Mouse (Mus musculus) urinary bladder, postnatal 10 days (tissue): ENCODE results near the gene Slc24a3.

Experiments used
- DNase-seq: peaks from one replicate; pipeline ENCODE4 v3.0.0; 2022; ENCODE audit warnings: low spot score

The Slc24a3 gene

GRCm38 (mm10) chr2:145213587-145213986 is 46.0 kb downstream of the Slc24a3 start:
- no peak for DNase-seq

DNA sequence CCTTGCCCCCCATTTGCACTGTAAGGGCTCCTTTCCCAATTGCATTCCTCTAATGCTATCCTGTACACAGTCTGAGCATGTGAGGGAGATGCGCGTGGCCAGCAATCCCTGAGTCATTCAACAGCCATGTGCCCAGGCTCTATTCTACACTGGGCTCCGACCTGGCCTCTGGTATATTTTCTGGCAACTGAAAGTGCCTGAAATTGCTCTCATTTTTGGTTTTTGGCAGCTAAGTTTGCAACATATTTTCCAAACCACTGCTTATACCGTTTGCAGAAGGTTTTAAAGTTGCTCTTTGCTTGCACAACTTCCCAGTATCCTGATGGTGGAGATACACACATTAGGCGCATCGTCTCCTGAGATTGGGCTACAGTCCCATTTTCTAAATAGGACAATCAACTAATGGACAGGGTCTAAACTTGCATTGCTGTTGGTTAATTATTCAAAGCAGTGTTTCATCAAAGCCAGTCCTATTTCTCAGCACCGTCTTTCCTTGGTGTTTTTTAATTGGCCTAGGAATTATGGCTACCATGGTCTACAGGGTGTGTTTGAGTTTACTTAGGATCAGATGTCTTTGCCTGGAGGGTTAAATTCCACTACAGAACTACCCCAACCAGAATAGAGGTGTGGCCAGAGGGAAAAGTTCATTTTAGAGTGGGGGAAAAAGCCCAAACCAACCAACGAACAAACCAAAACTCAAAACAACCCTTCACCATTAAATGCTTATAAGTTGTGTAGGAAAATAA is 46.7 kb downstream of the Slc24a3 start:
- no peak for DNase-seq

- no peak for DNase-seq
Measured at GRCm38 (mm10) chr2:145216580-145216979, 49.0 kb downstream of the Slc24a3 start.

DNA sequence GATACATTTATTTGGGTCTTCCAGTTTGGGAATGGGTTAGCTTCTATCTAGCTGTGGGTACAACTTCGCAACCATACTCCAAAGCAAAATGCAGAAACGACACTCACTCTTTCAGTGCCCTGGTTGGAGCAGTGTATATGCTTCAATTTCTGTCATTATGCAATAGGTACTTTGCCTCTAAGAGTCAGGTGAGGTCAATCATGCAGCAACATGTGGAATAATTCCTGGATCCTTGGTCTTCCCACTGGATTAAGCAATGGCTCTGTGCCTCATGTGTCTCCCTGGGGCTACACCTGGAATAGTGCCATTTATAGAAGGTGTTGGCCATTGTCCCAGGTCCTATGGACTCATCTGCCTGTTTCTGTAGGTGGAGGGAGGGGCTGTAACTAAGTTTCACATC is 49.9 kb downstream of the Slc24a3 start:
- DNase-seq = no peak

- no peak for DNase-seq
Measured at GRCm38 (mm10) chr2:145219246-145219645, 51.7 kb downstream of the Slc24a3 start.

GRCm38 (mm10) chr2:145223646-145224045 is 56.1 kb downstream of the Slc24a3 start:
- DNase-seq = no peak

- DNase-seq = no peak
Measured at GRCm38 (mm10) chr2:145225640-145226039, 58.1 kb downstream of the Slc24a3 start.

DNA sequence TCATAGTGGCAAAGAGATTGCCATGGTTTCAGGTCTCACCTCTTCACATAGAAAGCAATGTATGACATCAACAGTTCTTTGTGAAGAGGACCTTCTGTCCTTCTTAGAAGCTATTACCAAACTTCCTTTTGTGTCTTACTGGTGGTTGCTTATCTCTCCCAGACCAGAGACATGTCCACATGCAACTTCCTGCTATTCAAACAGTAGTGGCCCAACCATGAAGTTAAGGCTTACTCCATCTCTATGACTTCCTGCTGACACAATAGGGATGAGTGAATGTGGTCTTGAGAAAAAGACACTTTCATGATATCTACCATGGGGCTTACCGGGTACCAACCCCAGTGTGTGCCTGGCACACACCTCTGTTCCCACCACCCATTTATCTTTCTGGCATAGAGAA is 58.5 kb downstream of the Slc24a3 start:
- no peak for DNase-seq

DNA sequence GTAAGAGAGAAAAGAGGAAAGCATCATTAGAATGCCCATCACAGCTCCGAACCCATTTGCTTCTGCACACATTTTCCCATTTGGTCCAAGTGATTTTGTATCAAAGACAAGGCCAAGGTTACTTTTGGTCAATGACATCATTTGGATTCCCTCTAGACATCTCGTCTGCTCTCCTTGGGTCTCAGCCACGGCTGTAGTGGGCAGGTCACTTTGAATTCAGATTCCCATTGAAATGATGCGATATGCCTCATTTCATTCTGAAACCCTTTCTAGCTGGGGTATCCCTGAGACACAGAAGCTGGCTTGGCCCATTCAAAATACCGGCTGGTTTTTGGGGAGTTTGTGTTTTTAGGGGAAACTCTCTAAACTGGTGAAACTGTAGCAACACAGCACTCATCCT is 59.8 kb downstream of the Slc24a3 start:
- DNase-seq = no peak

DNA sequence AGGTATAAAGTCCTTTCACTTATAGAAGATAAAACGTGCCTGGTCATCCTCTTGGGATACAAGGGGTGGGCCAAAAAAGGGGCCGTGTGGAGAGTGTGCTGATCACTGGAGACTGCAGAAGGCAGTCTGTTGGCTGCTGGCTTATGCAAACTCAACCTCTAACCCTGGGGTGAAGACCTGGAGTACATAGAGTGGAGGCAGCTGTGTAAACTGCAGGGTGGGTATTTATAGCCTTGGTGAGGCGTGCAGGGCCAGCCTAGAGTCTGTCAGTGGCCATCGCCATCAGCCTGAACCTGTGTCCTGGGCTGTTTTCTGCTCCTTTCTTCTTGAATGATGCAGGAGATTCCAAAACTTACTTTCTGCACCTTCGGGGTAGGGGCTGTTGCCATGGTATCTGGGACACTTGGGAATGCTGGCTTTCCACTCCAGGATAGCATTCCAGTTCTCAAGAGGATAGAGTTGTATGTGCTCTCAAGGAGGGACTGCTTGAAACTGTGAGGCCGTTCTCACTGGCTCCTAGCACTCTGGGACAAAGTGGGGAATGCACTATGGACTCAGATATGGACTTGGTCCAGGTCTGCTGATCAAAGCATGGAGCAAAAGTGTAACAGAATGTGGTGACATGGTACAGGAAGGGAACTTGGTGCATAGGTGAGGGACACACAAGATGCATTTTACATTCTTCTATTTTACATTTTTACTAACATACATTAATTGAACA is 65.4 kb downstream of the Slc24a3 start:
- no peak for DNase-seq

DNA sequence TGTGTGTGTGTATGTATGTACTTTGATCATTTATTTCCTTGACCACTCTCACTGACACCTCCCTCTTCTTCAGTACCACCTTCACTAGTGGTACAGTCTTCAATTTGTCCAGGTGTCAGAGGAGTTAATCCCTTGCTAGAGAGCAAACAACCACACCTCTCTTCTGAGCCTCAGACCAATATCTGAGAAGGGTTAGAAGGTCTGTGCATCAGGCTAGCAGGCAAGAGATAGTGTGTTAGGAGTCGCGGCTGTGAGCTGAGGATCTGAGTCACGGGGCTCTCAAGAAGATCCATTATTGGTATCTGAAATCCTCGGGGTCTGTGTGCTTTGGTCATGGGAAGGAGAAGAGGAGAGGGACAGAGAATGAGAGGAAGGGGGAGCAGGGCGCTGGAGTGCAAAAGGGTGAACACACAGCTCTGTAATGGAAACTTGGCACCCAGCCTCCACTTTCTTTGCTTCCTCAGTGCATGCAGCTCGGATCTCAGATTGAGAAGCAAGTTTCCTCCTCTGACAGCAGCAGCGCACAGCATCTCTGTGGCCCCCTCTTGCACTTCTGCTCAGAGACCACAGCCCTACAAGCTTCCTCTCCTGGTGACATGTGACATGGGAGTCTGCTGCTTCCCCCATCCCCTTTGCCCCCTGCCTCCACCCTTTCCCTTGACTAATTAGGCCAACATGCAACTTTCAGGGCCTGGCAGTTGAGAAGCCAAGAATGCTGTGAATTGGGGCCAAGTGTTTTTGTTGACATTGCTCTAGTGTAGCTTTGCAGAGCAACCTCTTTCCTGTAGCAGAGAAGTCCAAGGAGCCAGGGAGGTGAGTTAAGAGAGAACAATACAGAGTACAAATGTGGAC is 66.2 kb downstream of the Slc24a3 start:
- no peak for DNase-seq

DNA sequence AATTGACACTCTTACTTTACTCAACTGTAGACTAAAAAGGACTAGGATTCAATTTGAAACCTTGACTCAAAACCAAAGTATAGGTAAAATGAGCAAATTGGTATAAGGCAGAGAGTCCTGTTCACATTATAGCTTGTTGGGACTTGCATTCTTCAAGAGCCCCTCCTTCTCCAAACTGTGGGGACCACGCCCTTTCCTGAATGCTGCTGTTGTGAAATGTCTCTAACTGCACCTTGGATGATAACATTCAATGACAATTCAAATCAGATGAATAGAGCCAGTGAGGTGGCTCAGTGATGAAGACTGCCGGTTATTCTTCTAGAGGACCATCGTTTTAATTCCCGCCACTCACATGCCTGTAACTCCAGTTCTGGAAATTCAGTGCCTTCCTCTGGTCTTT is 78.8 kb downstream of the Slc24a3 start:
- no peak for DNase-seq

DNA sequence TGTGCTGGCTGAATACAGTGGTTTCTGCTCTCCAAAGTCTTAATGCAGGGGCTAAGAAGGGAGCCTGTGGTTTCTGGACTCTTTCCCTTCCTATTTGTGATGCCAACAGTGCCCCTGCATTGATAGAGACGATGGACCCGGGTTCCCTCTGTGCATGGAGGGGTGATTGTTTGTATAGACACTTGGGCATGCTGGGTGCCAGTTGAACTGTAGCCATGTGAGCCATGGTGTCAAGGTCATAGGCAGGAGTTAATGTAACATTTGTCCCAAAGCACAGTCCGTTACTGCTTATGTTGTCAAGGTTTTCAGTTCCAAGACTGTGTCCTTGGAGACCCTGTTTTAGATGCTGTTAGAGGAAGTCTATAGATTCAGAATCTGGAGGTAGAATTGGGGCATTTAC is 80.6 kb downstream of the Slc24a3 start:
- DNase-seq = no peak

DNA sequence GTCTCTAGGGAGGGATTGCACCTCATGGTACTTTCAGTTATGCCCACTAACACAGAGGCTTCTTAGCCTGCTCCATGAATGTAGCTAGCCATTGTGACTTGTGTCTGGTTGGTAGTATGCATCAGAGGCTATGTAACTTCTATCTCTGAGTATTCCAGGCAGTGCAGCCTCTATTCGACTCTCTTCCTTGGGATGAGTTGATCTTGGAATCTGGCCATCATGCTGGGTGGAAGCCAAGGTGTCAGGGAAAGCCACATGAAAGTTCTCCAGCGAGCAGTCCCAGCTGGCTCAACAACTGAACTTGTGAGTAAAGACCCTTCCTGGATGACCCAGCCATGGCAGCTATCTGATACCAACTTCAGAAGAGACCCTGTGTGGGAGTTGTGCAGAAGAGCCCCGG is 89.8 kb downstream of the Slc24a3 start:
- peak; percentile 33 for DNase-seq

- DNase-seq = no peak
Measured at GRCm38 (mm10) chr2:145257855-145258254, 90.3 kb downstream of the Slc24a3 start.

- DNase-seq = no peak
Measured at GRCm38 (mm10) chr2:145260574-145260973, 93.0 kb downstream of the Slc24a3 start.

GRCm38 (mm10) chr2:145262153-145262552 is 94.6 kb downstream of the Slc24a3 start:
- DNase-seq = no peak

DNA sequence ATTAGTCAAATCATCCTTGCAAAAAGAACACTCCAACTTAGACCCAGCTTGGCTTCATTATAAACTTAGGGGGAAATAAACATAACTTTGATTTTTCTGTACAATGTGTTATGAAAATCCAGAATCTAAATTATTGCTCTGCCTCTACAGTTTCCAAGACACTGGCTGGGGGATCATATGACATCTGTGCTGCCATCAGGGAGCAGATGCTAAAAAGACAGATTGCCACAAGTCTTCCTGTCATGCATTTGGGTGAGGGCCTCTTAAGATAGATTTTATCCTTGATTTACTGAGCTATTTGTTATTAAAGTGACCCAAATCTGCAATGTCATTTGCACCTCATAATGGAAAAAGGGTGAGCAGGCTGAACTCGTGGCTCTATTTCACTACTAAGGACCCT is 99.2 kb downstream of the Slc24a3 start:
- DNase-seq = no peak

DNA sequence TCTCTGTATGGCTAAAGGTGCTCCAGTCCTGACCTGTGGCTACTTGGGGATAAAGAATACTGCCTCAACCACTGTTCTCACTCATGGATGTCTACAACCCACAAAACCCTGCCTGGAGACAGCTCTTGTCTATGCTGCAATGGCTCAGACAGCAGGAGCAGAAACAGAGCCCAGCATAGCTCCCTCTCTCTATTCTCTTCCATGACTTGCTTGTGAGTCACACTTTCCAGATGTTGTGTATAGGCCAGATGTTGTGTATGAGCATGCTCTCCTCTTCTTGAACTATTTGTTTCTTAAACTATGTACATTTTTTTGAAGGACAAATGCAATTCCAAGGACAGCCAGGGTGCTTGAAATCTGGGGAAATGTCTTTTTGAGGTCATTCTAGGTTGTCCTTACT is 101.4 kb downstream of the Slc24a3 start:
- no peak for DNase-seq

GRCm38 (mm10) chr2:145269410-145269809 is 101.9 kb downstream of the Slc24a3 start:
- DNase-seq = no peak

- DNase-seq = no peak
Measured at GRCm38 (mm10) chr2:145274016-145274677, 106.6 kb downstream of the Slc24a3 start.

DNA sequence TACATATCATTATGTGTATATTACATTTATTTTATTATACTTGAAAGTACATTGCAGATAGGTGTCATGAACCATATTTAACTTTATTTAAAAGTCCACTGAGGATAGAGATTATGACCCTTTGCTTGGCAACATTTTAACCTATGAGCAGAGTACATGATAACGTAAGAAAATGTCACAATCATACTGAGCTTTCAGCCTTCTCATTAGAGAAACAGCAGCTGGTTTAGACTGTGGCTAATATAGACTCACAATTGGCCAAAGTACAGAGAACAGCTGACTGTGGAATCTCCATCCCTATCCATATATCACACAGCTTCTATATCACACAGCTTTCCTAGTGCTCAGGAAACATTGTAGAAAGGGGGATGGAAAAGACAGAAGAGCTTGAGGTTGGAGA is 111.8 kb downstream of the Slc24a3 start:
- no peak for DNase-seq
